Mouse (Mus musculus): Measurements from ENCODE around the gene Lmo2. TPM values are rescaled to one million over a fixed set of nuclear protein-coding genes. Genes with fewer than 3 reads are reported as not detected.

Lmo2 gene
- 26.0 and 29.2 TPM in 2 replicates for polyA plus RNA-seq (2012; rRNA removed)

GRCm38 (mm10) chr2:103957649-103958546, at the start of gene Lmo2:
Lmo2 (plus strand) TSS chr2:103957986.
- DNase-seq = no peak
- TF ChIP-seq CTCF (IDR thresholded peaks at IDR 0.05; ENCODE audit: borderline replicate concordance, insufficient read depth, low read depth, low read length) (no peak), POLR2A (IDR thresholded peaks at IDR 0.05; ENCODE audit: borderline replicate concordance, insufficient read depth, low read length) (no peak)
- Histone ChIP-seq H3K4me1 (ENCODE audit: control insufficient read depth, insufficient read depth, low read length) (no peaks in the 10 kb centered on the region), H3K4me3 (replicated peaks; ENCODE audit: insufficient read depth, low read depth, low read length) (no peak within 1 kb of the TSS), H3K27me3 (ENCODE audit: control insufficient read depth, insufficient read depth, low read length) (no peaks in the 10 kb centered on the region), H3K27ac (ENCODE audit: insufficient read depth, low read length) (no peak within 1 kb of the TSS)
- WGBS = 76% methylated on average over 10 of the region's 10 CpGs

GRCm38 (mm10) chr2:103910601-103911000, 47.2 kb upstream of the Lmo2 start:
- 29% methylated on average over 5 of the region's 5 CpGs for WGBS
- Histone ChIP-seq H3K4me1 (ENCODE audit: control insufficient read depth, insufficient read depth, low read length) (peaks cover 5% of the 10 kb centered on the region; the same call in 1 of the 2 replicates), H3K27ac (ENCODE audit: insufficient read depth, low read length) (no peak overlapping the region), H3K4me3 (replicated peaks; ENCODE audit: insufficient read depth, low read depth, low read length) (no peak overlapping the region), H3K27me3 (ENCODE audit: control insufficient read depth, insufficient read depth, low read length) (no peaks in the 10 kb centered on the region)
- TF ChIP-seq CTCF (IDR thresholded peaks at IDR 0.05; ENCODE audit: borderline replicate concordance, insufficient read depth, low read depth, low read length) (no peak), POLR2A (IDR thresholded peaks at IDR 0.05; ENCODE audit: borderline replicate concordance, insufficient read depth, low read length) (no peak)
- peak in 1 of 2 experiments; percentile 18 for DNase-seq

- WGBS = 35% methylated on average over 16 of the region's 16 CpGs
- no peak overlapping the region for H3K27ac ChIP-seq (ENCODE audit: insufficient read depth, low read length)
- no peak for TF ChIP-seq POLR2A (IDR thresholded peaks at IDR 0.05; ENCODE audit: borderline replicate concordance, insufficient read depth, low read length)
- no peak for TF ChIP-seq CTCF (IDR thresholded peaks at IDR 0.05; ENCODE audit: borderline replicate concordance, insufficient read depth, low read depth, low read length)
Measured at GRCm38 (mm10) chr2:103912481-103913251, 45.1 kb upstream of the Lmo2 start.

GRCm38 (mm10) chr2:103913252-103913650, 44.5 kb upstream of the Lmo2 start:
- TF ChIP-seq POLR2A (IDR thresholded peaks at IDR 0.05; ENCODE audit: borderline replicate concordance, insufficient read depth, low read length) (no peak), CTCF (IDR thresholded peaks at IDR 0.05; ENCODE audit: borderline replicate concordance, insufficient read depth, low read depth, low read length) (no peak)
- 58% methylated on average over 6 of the region's 6 CpGs for WGBS
- no peak for DNase-seq
- Histone ChIP-seq H3K27me3 (ENCODE audit: control insufficient read depth, insufficient read depth, low read length) (no peaks in the 10 kb centered on the region), H3K4me3 (replicated peaks; ENCODE audit: insufficient read depth, low read depth, low read length) (no peak overlapping the region), H3K27ac (ENCODE audit: insufficient read depth, low read length) (no peak overlapping the region), H3K4me1 (ENCODE audit: control insufficient read depth, insufficient read depth, low read length) (peaks cover 5% of the 10 kb centered on the region; the same call in 1 of the 2 replicates)

More at GRCm38 (mm10) chr2:103912481-103913251, 45.1 kb upstream of the Lmo2 start:
- peaks cover 5% of the 10 kb centered on the region; the same call in 1 of the 2 replicates for H3K4me1 ChIP-seq (ENCODE audit: control insufficient read depth, insufficient read depth, low read length)
- H3K4me3 ChIP-seq (replicated peaks; ENCODE audit: insufficient read depth, low read depth, low read length) = no peak overlapping the region
- H3K27me3 ChIP-seq (ENCODE audit: control insufficient read depth, insufficient read depth, low read length) = no peaks in the 10 kb centered on the region
- DNase-seq = no peak

- Histone ChIP-seq H3K4me1 (ENCODE audit: control insufficient read depth, insufficient read depth, low read length) (no peaks in the 10 kb centered on the region), H3K27ac (ENCODE audit: insufficient read depth, low read length) (no peak overlapping the region), H3K4me3 (replicated peaks; ENCODE audit: insufficient read depth, low read depth, low read length) (no peak overlapping the region), H3K27me3 (ENCODE audit: control insufficient read depth, insufficient read depth, low read length) (no peaks in the 10 kb centered on the region)
- DNase-seq = no peak
- 89% methylated on average over 5 of the region's 5 CpGs for WGBS
- TF ChIP-seq CTCF (IDR thresholded peaks at IDR 0.05; ENCODE audit: borderline replicate concordance, insufficient read depth, low read depth, low read length) = no peak
- TF ChIP-seq POLR2A (IDR thresholded peaks at IDR 0.05; ENCODE audit: borderline replicate concordance, insufficient read depth, low read length) = no peak
Measured at GRCm38 (mm10) chr2:103916069-103916468, 41.7 kb upstream of the Lmo2 start.

GRCm38 (mm10) chr2:103917375-103917774, 40.4 kb upstream of the Lmo2 start:
- TF ChIP-seq CTCF (IDR thresholded peaks at IDR 0.05; ENCODE audit: borderline replicate concordance, insufficient read depth, low read depth, low read length) (no peak), POLR2A (IDR thresholded peaks at IDR 0.05; ENCODE audit: borderline replicate concordance, insufficient read depth, low read length) (no peak)
- WGBS = 52% methylated on average over 5 of the region's 5 CpGs
- H3K4me1 ChIP-seq (ENCODE audit: control insufficient read depth, insufficient read depth, low read length) = no peaks in the 10 kb centered on the region
- no peak overlapping the region for H3K27ac ChIP-seq (ENCODE audit: insufficient read depth, low read length)
- H3K4me3 ChIP-seq (replicated peaks; ENCODE audit: insufficient read depth, low read depth, low read length) = no peak overlapping the region
- no peaks in the 10 kb centered on the region for H3K27me3 ChIP-seq (ENCODE audit: control insufficient read depth, insufficient read depth, low read length)
- DNase-seq = no peak

GRCm38 (mm10) chr2:103918375-103918774, 39.4 kb upstream of the Lmo2 start:
- DNase-seq = no peak
- Histone ChIP-seq H3K27ac (ENCODE audit: insufficient read depth, low read length) (no peak overlapping the region), H3K4me3 (replicated peaks; ENCODE audit: insufficient read depth, low read depth, low read length) (no peak overlapping the region), H3K27me3 (ENCODE audit: control insufficient read depth, insufficient read depth, low read length) (no peaks in the 10 kb centered on the region), H3K4me1 (ENCODE audit: control insufficient read depth, insufficient read depth, low read length) (no peaks in the 10 kb centered on the region)
- TF ChIP-seq CTCF (IDR thresholded peaks at IDR 0.05; ENCODE audit: borderline replicate concordance, insufficient read depth, low read depth, low read length) (no peak), POLR2A (IDR thresholded peaks at IDR 0.05; ENCODE audit: borderline replicate concordance, insufficient read depth, low read length) (no peak)
- WGBS = 95% methylated on average over 2 of the region's 2 CpGs
